In the genomic region with DNA sequence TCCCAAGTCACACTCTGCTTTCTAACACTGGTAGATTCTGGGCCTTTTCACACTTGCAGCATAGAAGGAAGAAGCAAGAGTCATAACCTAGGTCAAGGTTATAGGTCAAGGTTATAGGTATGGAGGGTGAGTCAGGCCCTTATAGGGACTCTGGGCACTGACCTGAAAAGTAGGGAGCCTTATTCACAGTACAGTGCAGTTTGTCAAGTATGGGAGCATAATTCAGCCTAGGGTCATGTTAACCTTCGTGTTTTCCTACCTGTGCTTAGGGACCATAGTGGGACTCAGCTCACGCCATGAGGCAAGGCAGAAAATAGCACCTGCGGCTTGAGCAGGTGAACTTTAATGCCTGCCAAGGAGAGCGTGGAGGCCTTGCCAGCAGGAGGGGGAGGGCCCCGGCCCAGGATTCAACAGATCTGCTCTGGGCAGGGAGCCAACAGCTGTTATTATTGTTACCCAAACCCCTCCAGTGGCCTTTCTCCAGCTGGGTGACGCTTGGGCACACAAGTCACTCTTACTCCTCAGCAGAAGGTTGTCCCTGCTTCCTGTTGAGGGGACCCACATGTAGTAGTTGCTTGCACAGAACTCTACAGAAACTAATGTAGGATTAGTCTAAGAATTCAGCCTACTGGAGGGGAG, we compare ENCODE assay signal across 8 mouse cellular contexts. TPM values are rescaled to one million over a fixed set of nuclear protein-coding genes. Genes with fewer than 3 reads are reported as not detected.
DNase-seq lines count a peak whose midpoint lies in the region; ATAC-seq and TF ChIP-seq lines count a peak whose summit lies in the region.

No protein-coding gene starts in this region.

- no peaks in the 10 kb centered on the region for H3K36me3 ChIP-seq in kidney, embryonic 14.5 days (ENCODE audit: control insufficient read depth, insufficient read depth, low read length)
- no peaks in the 10 kb centered on the region for H3K36me3 ChIP-seq in midbrain, embryonic 16.5 days (ENCODE audit: control insufficient read depth, insufficient read depth, low read length)

- no peak overlapping the region for H3K27ac ChIP-seq in kidney, embryonic 14.5 days (ENCODE audit: low read depth, low read length)
- no peak overlapping the region for H3K27ac ChIP-seq in midbrain, embryonic 16.5 days (ENCODE audit: low read length)

- H3K9ac ChIP-seq in kidney, embryonic 14.5 days (ENCODE audit: low read depth, low read length) = no peak overlapping the region
- H3K9ac ChIP-seq in midbrain, embryonic 16.5 days (ENCODE audit: low read depth, low read length) = no peak overlapping the region

- ATAC-seq in kidney, embryonic 14.5 days (ENCODE audit: low FRiP score, low TSS enrichment) = peak; percentile 86
- ATAC-seq in midbrain, embryonic 16.5 days = peak; percentile 36; the same call in 1 of the 2 replicates
- ATAC-seq in erythroblast, adult 5-6 weeks (replicated peaks; ENCODE audit: low FRiP score, poor library complexity, severe bottlenecking) = no peak

- H3K4me1 ChIP-seq in lung, adult 2 months (ENCODE audit: control insufficient read depth, insufficient read depth, low read length) = no peaks in the 10 kb centered on the region
- peaks cover 7% of the 10 kb centered on the region; the same call in 1 of the 2 replicates for H3K4me1 ChIP-seq in kidney, embryonic 14.5 days (ENCODE audit: control insufficient read depth, insufficient read depth, low read length)
- no peaks in the 10 kb centered on the region; the same call in 1 of the 2 replicates for H3K4me1 ChIP-seq in midbrain, embryonic 16.5 days (ENCODE audit: control insufficient read depth, insufficient read depth, low read length)

- intact Hi-C loops in gastrocnemius, postnatal 14 days (cut with DNase I; ENCODE audit: low total_unique reads) = no loop called here

- no peaks in the 10 kb centered on the region for H3K27me3 ChIP-seq in kidney, embryonic 14.5 days (ENCODE audit: control insufficient read depth, insufficient read depth, low read length)
- H3K27me3 ChIP-seq in midbrain, embryonic 16.5 days (ENCODE audit: control insufficient read depth, insufficient read depth, low read depth, low read length) = no peaks in the 10 kb centered on the region

- H3K9me3 ChIP-seq in kidney, embryonic 14.5 days (ENCODE audit: control insufficient read depth, low read length) = no peaks in the 10 kb centered on the region
- no peaks in the 10 kb centered on the region for H3K9me3 ChIP-seq in midbrain, embryonic 16.5 days (replicated peaks; ENCODE audit: control insufficient read depth, low read length, poor library complexity, severe bottlenecking)

- TF ChIP-seq POLR2A in lung, adult 2 months (IDR thresholded peaks at IDR 0.05; ENCODE audit: borderline replicate concordance, extremely low read depth, low read depth, low read length) = no peak

- WGBS in lung, adult 2 months = 23% methylated on average over 6 of the region's 6 CpGs
- WGBS in kidney, embryonic 14.5 days = 34% methylated on average over 6 of the region's 6 CpGs
- 34% methylated on average over 6 of the region's 6 CpGs for WGBS in midbrain, embryonic 16.5 days

- DNase-seq in lung, adult 18-20 months = peak; percentile 10 to 24
- no peak for DNase-seq in lung, adult 2 months
- DNase-seq in gastrocnemius, postnatal 14 days = peak; percentile 70
- DNase-seq in left cerebral cortex, adult 8-10 months (ENCODE audit: low spot score in 2 of 2) = no peak
- no peak for DNase-seq in layer of hippocampus, postnatal 36 days

- no peak for TF ChIP-seq CTCF in lung, adult 2 months (IDR thresholded peaks at IDR 0.05; ENCODE audit: insufficient read depth, low read length)

- no peak overlapping the region for H3K4me2 ChIP-seq in kidney, embryonic 14.5 days (replicated peaks; ENCODE audit: low read depth, low read length)
- H3K4me2 ChIP-seq in midbrain, embryonic 16.5 days (ENCODE audit: low read length) = no peak overlapping the region

- no peak overlapping the region for H3K4me3 ChIP-seq in lung, adult 2 months (replicated peaks; ENCODE audit: extremely low read depth, low read depth, low read length)
- no peak overlapping the region for H3K4me3 ChIP-seq in kidney, embryonic 14.5 days (ENCODE audit: low read length)
- H3K4me3 ChIP-seq in midbrain, embryonic 16.5 days (ENCODE audit: low read depth, low read length) = no peak overlapping the region

RNA-seq across cellular contexts. Expression of a gene that starts 50.0 kb away (rescaled TPM):
- polyA plus RNA-seq in lung, adult 2 months (2012; rRNA removed) = 0.07 and 3.0 TPM in 2 replicates
- 100 to 1,000 TPM; 116 to 149 TPM for total RNA-seq in gastrocnemius, postnatal 14 days (2021)
- 0.09 TPM in 1 of 2 replicates, not detected in the other for polyA plus RNA-seq in kidney, embryonic 14.5 days (2014; fragmentation: Nextera tagmentation; extraction: Ambion mirVana)
- polyA plus RNA-seq in midbrain, embryonic 16.5 days (2015; fragmentation: Nextera tagmentation; extraction: Ambion mirVana) = 0.45 and 0.68 TPM in 2 replicates
- total RNA-seq in left cerebral cortex, adult 8-10 months (2022) = 1 to 10 TPM in 2 of 4 experiments, under 1 TPM in 2; 0.72 to 1.9 (median 1.1) TPM
- total RNA-seq in layer of hippocampus, postnatal 36 days (2021) = under 1 TPM; 0.45 to 0.94 TPM
- total RNA-seq in erythroblast, adult 5-6 weeks (2015; ENCODE audit: low replicate concordance) = 0.58 TPM in 1 of 2 replicates, not detected in the other
- 0.14 and 0.85 TPM in 2 replicates for total RNA-seq in erythroblast, adult 5-6 weeks (2017; ENCODE audit: low replicate concordance)

Comparison
In these comparisons a context has a peak if more than half of its experiments do, and no peak if none do; other contexts are left out.
1. DNase-seq: peak in lung, adult 18-20 months (2 of 2) and gastrocnemius, postnatal 14 days (single experiment); none in lung, adult 2 months (single experiment), left cerebral cortex, adult 8-10 months (0 of 2) and layer of hippocampus, postnatal 36 days (0 of 2).
2. RNA of a gene that starts 50.0 kb away (total RNA-seq): 116 to 149 TPM in gastrocnemius, postnatal 14 days; 0.72 to 1.9 TPM in left cerebral cortex, adult 8-10 months, 0.45 to 0.94 TPM in layer of hippocampus, postnatal 36 days and 0.14 to 0.85 TPM in erythroblast, adult 5-6 weeks; every median in the first group is over 10 times any median in the second.